Mouse (Mus musculus) lung, embryonic 16.5 days (tissue): ENCODE measurements at regions not wholly inside any gene's neighbourhood (a gene's known extent, or its start where the extent isn't known, plus 50 kb on each side); places are given as distances from the start of the nearest gene placed in this dataset.

Experiments
- ATAC-seq: fragments of 200-750 bp; cut with Nextera tagmentation; 2 replicates; pipeline ENCODE4 v1.8.0; 2017; ENCODE audit warnings: low read depth, mild to moderate bottlenecking, moderate library complexity
- H3K27ac ChIP-seq: fragments of 300-500 bp; sonication (generic); 2 replicates; pipeline ENCODE4 v1.5.1; 2014; ENCODE audit warnings: mild to moderate bottlenecking, control low read depth, low read length
- H3K27me3 ChIP-seq: fragments of 300-500 bp; sonication (generic); 2 replicates; pipeline ENCODE4 v1.6.1; 2014; ENCODE audit warnings: low read depth, low read length, mixed read lengths; ENCODE audit not compliant: control insufficient read depth, insufficient read depth
- H3K36me3 ChIP-seq: fragments of 300-500 bp; sonication (generic); 2 replicates; pipeline ENCODE4 v1.6.1; 2014; ENCODE audit warnings: low read length; ENCODE audit not compliant: control insufficient read depth, insufficient read depth
- H3K4me1 ChIP-seq: fragments of 300-500 bp; sonication (generic); replicated peaks from 2 replicates; pipeline ENCODE4 v1.6.1; 2014; ENCODE audit warnings: low read length, mixed read lengths; ENCODE audit not compliant: control insufficient read depth, insufficient read depth
- H3K4me2 ChIP-seq: fragments of 300-500 bp; sonication (generic); 2 replicates; pipeline ENCODE4 v1.6.1; 2014; ENCODE audit warnings: low read depth, low read length, control low read depth
- H3K4me3 ChIP-seq: fragments of 300-500 bp; sonication (generic); 2 replicates; pipeline ENCODE4 v1.5.1; 2014; ENCODE audit warnings: mild to moderate bottlenecking, low read length, control low read depth
- H3K9ac ChIP-seq: fragments of 300-500 bp; sonication (generic); 2 replicates; pipeline ENCODE4 v1.6.1; 2014; ENCODE audit warnings: low read length, control low read depth
- H3K9me3 ChIP-seq: fragments of 300-500 bp; sonication (generic); 2 replicates; pipeline ENCODE4 v1.6.1; 2016; ENCODE audit warnings: low read length; ENCODE audit not compliant: control insufficient read depth
- WGBS: fragments of 180-500 bp; shearing (Covaris S2); extraction: QIAGEN DNeasy Blood & Tissue Kit; methylation state at CpG from one replicate; pipeline ENCODE4 v1.1.7; 2014; 5-methylcytosine and 5-hydroxymethylcytosine counted together

DNA sequence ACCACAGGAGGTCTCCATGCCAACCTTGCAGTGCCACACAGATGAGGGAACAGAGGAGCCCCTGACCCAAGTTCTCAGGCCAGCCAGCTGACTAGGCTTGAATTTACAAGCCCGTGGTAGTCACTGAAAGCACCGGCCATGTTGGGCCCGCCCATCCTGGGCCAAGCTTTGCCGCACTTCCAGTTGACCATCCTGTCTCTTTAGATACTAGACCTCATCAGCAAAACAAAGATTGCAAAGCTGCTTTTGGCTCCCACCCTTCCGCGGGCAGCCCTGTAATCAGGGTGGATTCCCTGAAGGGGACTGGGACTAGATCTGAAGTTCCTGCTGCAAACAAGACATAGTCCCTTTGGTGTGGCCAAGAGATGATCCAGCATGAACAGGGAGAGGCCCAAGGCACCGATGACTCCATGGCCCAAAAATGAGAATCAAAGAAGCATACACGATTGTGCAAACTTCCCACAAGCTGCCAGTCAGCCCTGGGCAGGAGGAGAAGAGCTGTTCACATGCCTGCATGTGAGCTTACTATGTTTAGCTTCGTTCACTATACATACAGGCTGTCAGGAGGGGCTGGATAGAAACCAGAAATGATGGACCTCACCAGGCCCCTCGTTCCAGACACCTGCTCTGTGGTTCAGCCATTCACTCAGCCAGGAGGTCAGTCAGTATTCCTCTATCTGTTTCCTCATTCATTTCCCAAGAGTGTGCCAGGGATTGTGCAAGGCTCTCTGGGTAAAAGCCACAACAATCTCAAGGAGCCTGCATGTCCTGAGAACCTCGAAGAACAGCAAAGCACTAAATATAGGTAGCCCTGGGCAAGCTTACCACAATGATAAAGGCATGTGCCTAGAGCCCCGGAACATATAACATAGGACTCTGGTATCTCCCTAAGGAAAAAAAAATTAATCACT is 122.0 kb downstream of the Inhbb start:
- Histone ChIP-seq H3K36me3 (no peaks in the 10 kb centered on the region), H3K9me3 (no peaks in the 10 kb centered on the region), H3K4me1 (no peaks in the 10 kb centered on the region), H3K4me2 (no peak overlapping the region), H3K4me3 (no peak overlapping the region), H3K27me3 (no peaks in the 10 kb centered on the region), H3K27ac (no peak overlapping the region), H3K9ac (no peak overlapping the region)
- no peak for ATAC-seq
- 76% methylated on average over 12 of the region's 12 CpGs for WGBS

GRCm38 (mm10) chr1:119298696-119299230 is 123.3 kb downstream of the Inhbb start:
- H3K9me3 ChIP-seq, result no peaks in the 10 kb centered on the region
- no peak overlapping the region for H3K4me3 ChIP-seq
- WGBS, result 72% methylated on average over 6 of the region's 6 CpGs
- H3K4me2 ChIP-seq, result no peak overlapping the region
- H3K27ac ChIP-seq, result no peak overlapping the region
- no peak overlapping the region for H3K9ac ChIP-seq
- ATAC-seq, result no peak
- H3K36me3 ChIP-seq, result no peaks in the 10 kb centered on the region
- H3K4me1 ChIP-seq, result no peaks in the 10 kb centered on the region
- H3K27me3 ChIP-seq, result no peaks in the 10 kb centered on the region

- H3K9ac ChIP-seq, result no peak overlapping the region
- no peaks in the 10 kb centered on the region for H3K36me3 ChIP-seq
- no peak for ATAC-seq
- 77% methylated on average over 8 of the region's 8 CpGs for WGBS
- no peaks in the 10 kb centered on the region for H3K9me3 ChIP-seq
- no peak overlapping the region for H3K4me3 ChIP-seq
- no peak overlapping the region for H3K4me2 ChIP-seq
- no peaks in the 10 kb centered on the region for H3K27me3 ChIP-seq
- H3K27ac ChIP-seq, result no peak overlapping the region
- 0 out of 2 replicates have a peak, but pooled peaks cover under 1% of the 10 kb centered on the region for H3K4me1 ChIP-seq
Observed at GRCm38 (mm10) chr1:119295121-119295520, 126.9 kb downstream of the Inhbb start.

DNA sequence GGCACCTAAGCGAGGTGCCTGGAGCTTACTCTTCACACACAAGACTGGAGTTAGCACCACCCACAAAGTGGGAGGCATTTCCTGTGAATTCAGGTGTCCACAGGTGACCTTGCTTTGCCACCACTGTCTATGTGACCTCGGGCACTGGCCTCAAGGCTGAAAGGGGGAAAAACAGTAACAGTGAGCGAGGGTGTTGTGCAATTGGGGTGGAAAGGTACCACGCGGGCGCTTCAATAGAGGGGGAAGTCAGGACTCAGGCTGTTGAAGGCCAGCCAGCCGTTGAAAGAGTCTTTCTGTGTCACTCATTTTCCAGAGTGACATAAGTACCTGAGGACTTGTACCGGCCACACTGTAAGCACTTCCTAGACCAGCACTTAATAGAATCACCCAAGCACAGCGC is 128.2 kb downstream of the Inhbb start:
- Histone ChIP-seq H3K9me3 (no peaks in the 10 kb centered on the region), H3K27ac (0 out of 2 replicates have a peak overlapping the region, but pooled peaks have one; percentile 12), H3K4me3 (no peak overlapping the region), H3K27me3 (no peaks in the 10 kb centered on the region), H3K9ac (no peak overlapping the region), H3K36me3 (no peaks in the 10 kb centered on the region), H3K4me2 (no peak overlapping the region), H3K4me1 (0 out of 2 replicates have a peak, but pooled peaks cover 2% of the 10 kb centered on the region)
- WGBS, result 69% methylated on average over 9 of the region's 9 CpGs
- peak; percentile 6; the same call in 1 of the 2 replicates for ATAC-seq

GRCm38 (mm10) chr1:119292216-119292615 is 129.8 kb downstream of the Inhbb start:
- Histone ChIP-seq H3K36me3 (no peaks in the 10 kb centered on the region), H3K9ac (no peak overlapping the region), H3K27ac (no peak overlapping the region), H3K4me2 (no peak overlapping the region), H3K4me3 (no peak overlapping the region), H3K9me3 (no peaks in the 10 kb centered on the region), H3K27me3 (no peaks in the 10 kb centered on the region), H3K4me1 (0 out of 2 replicates have a peak, but pooled peaks cover 2% of the 10 kb centered on the region)
- no peak for ATAC-seq
- 50% methylated on average over 7 of the region's 7 CpGs for WGBS

GRCm38 (mm10) chr1:119290165-119290916 is 131.7 kb downstream of the Inhbb start:
- Histone ChIP-seq H3K9me3 (no peaks in the 10 kb centered on the region), H3K4me3 (no peak overlapping the region), H3K4me2 (peak overlapping the region; percentile 39; the same call in 1 of the 2 replicates), H3K27me3 (no peaks in the 10 kb centered on the region), H3K36me3 (no peaks in the 10 kb centered on the region), H3K4me1 (0 out of 2 replicates have a peak, but pooled peaks cover 2% of the 10 kb centered on the region), H3K27ac (peak overlapping the region; percentile 78), H3K9ac (no peak overlapping the region)
- peak; percentile 69 for ATAC-seq
- 60% methylated on average over 8 of the region's 9 CpGs for WGBS

DNA sequence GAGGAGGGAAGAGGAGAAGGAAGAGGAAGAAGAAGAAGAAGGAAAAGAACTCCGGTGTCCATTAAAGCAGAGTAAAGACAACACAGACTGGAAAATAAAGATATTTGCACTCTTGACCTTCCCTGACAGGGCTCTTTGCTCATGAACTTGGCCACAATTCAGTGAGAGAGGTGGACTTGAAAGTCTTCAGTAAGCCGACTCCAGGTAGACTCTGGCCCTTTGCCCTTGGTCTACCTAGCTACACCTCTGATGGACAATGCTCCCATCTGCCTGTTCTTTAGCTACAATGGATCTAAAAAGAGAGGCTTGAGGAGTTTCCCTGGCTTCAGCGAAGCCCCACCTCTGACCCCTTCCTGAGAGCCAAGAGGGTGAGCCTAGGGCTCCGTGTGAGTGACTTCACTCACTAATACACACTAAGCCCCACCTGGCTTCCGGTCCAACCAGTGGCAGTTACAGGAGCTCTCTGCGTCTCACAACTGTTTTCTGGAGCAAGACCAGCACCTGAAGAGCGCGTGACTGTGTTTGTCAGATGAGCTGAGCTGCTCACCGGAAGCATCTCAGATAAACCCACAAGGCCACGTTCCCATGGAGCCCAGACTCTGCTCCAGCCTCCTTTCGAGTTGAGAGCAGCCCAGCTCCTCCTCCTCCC is 132.4 kb downstream of the Inhbb start:
- 53% methylated on average over 11 of the region's 11 CpGs for WGBS
- Histone ChIP-seq H3K4me1 (0 out of 2 replicates have a peak, but pooled peaks cover 2% of the 10 kb centered on the region), H3K9me3 (no peaks in the 10 kb centered on the region), H3K9ac (no peak overlapping the region), H3K36me3 (no peaks in the 10 kb centered on the region), H3K27me3 (no peaks in the 10 kb centered on the region), H3K4me2 (no peak overlapping the region), H3K4me3 (no peak overlapping the region), H3K27ac (peak overlapping the region; percentile 78)
- ATAC-seq, result peak; percentile 36

DNA sequence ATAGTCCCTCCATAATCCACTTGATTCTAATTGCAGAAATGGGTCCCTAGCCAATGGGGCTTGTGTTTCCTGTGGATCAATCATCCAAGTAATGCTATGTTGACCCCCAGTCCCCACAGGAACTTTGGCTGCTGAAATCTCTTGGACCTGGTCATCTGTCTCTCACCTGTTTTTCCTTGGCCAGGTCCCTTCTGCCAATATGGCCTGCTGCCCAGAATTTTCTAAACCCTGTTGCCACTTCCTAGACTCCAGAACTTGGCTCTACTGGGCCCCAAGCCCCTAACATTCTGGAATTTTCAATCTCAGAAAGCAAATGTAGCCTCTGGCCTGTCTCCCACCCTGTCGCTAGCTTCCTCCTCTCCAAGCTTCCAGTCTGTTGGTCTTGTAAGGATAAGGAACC is 139.6 kb downstream of the Inhbb start:
- no peak for ATAC-seq
- 97% methylated on average over 1 of the region's 1 CpGs for WGBS

More for the DNA sequence above, 139.6 kb downstream of the Inhbb start:
- Histone ChIP-seq H3K36me3 (no peaks in the 10 kb centered on the region), H3K27me3 (no peaks in the 10 kb centered on the region), H3K4me2 (no peak overlapping the region), H3K9ac (no peak overlapping the region), H3K9me3 (no peaks in the 10 kb centered on the region), H3K4me3 (no peak overlapping the region), H3K27ac (no peak overlapping the region), H3K4me1 (peaks cover 2% of the 10 kb centered on the region; the same call in 1 of the 2 replicates)
